Mouse (Mus musculus): Measurements from ENCODE around the gene Ccdc12.

Ccdc12 gene

DNA sequence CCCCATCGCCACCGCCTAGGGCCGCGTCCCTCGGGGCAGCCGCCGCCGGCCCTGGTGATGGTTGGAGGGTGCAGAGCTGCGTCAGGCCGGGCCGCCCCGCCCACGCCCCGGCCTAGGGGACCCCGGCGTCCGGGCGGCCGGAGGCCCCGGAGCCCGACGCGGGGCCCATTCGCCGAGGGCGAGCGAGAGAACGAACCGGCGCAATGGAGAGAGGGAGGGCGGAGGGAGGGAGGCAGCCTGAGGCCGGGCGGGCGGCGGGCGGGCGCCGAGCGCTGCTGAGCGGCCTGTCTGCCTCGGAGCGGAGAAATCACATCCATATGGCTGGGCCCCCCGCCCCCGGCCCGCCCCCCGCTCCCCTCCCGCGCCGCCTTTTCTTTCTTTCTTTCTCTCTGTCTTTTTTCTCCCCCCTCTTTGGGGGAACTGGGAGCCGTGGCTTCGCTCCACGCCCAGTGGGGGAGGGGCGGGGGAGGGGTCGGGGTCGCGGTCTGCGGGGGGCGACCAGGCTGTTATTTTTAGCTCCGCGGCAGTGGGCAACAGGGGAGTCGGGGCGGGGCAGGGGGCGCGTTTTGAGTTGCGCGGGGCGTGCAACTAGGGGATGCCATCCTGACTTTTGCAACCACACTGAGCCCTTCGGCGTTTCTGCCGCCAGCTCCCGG lies 86.1 kb downstream of the Ccdc12 start:
- no peak for DNase-seq (ENCODE audit: low spot score)

DNA sequence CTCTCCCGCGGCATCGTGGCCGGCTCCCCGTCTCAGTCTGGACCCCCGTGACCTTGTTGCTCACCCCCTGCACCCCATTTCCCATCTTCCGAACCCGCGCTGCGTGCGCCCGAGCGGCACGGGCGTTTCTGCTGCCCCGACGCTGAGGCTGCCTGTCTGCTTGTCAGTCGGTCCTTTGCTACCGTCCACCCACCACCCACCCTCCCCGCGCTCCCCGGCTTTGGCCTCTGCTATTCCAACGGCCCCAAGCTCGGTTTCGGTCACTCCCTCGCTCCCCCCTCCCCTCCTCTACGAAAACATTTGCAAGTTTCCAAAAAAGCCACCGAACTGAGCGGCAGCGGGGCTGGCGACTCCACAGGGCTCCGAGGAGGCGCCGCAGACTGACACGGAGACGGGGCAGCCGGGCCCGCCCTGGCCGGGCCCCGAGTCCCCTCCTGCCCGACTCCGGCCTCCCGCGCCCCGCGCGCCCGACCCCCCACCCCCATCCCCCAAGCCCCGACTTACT lies 86.7 kb downstream of the Ccdc12 start:
- no peak for DNase-seq (ENCODE audit: low spot score)

DNA sequence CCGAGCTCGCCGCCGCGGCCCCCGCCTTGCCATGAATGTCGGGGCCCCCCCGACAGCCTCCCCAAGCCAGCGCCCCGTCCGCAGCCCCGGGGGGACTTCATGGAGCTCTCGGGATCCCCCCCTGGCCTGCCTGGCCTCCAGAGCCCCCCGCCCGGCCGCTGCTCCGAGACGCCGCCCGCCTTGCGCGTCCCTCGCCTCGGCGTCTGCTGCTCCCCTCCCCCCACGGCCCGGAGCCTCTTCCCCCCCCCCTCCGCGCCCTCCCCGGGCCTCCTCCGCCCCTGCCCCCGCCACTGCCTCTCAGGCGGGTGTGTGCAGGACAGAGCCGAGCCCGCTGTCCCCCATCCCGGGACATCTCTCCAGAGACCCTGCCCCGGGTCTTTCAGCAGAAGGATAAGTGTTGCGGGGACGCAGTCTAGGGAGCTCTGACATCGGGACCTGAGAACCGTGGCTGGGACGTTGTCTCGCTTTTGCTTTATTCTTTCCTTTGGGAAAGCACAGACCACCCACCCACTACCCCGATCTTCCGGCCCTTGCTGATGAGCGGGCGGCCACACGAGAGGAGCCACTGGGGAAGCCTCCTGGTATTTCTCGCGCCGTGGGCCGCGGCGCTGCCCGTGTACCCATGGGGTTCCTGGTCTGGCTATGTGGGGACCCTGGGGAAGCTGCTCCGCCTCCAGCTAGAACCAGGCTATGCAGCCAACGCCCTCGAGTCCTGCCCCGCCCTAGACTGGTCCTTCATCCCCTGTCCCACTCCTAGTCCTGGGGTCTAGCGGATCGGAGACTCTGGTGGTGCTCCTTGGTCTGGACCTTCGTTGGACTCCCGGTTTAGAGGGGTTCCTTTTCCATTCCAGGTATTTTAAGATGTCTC lies 87.4 kb downstream of the Ccdc12 start:
- DNase-seq (ENCODE audit: low spot score), result no peak

DNA sequence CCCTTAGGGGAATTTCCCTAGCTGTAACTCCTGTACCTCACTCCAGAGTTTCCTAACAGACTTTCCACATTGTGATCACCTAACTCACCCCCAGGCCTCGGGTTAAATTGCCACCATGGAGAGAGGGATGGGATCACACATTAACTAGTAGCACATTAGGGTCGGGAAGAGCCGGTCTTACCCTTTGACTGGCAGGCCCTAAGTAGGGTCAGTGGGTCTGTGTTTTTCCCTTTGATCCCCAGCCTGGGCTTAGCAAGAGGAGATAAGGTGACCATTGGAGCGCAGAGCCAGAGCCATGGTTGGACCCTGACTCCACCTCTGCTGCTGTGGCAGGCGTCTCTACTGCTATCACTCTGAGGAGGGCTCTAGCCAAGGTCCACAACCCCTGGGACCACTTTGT lies 89.4 kb downstream of the Ccdc12 start:
- no peak for DNase-seq (ENCODE audit: low spot score)

DNA sequence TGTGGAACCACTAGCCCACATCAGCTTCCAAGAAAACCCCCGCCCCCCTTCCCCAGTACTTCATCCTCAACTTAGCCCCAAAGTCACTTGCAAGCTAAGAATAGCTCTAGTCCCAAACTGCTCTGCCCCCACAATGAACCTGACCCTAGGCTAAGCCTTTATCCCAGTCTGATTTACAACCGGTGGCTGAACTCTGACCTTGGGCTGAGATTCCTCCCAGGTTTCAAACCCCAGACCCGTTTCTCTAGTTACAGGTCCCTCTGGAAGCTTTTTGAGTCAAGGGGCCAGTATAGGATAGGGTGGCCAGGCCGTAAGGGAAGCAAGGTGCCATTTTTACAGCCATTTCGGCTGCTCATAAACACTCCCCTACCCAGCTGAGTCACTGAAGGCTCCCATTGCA lies 89.9 kb downstream of the Ccdc12 start:
- no peak for DNase-seq (ENCODE audit: low spot score)

DNA sequence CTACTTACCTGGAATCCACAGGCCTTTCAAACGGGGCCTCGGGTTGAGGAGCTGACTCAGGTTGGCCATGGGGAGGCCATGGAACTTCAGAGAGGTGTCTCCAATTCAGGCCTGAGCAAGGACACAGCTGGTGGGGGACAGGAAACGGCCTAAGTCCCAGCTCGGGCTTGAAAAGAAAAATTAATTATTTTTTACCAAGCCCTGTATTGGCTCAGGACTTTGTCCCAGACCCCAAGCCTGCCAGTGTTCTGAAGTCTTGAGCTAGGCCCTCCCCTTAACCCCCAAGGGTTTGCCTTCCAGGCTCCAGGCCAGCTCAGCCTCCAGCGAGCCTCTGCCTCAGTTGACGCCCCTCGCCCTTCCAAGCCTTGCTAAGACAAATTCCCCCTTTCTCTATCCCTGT lies 90.7 kb downstream of the Ccdc12 start, which contains the start of gene Pth1r:
Gene Pth1r, minus strand, starts transcription at position 185 of the 400 bp plus-strand sequence.
- no peak for DNase-seq (ENCODE audit: low spot score)

DNA sequence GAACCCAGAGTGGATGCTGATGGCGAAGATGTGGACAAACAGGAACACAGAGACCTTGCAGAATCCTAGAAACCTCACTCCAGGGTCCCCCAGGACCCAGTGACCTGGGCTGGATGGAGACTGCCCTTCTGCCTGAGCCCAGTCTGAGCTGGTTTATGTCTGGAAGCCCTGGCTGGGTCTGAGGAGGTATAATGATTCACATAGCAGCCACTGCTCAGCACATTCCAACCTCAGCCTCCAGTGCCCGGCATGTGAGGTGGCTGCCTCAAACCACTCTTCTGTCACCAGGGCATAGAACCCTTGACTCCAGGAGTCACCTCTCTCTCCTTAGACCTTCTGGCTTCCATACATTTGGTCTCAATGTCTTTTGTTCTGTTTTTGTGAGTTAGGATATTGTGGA lies 92.1 kb downstream of the Ccdc12 start:
- DNase-seq (ENCODE audit: low spot score), result no peak

DNA sequence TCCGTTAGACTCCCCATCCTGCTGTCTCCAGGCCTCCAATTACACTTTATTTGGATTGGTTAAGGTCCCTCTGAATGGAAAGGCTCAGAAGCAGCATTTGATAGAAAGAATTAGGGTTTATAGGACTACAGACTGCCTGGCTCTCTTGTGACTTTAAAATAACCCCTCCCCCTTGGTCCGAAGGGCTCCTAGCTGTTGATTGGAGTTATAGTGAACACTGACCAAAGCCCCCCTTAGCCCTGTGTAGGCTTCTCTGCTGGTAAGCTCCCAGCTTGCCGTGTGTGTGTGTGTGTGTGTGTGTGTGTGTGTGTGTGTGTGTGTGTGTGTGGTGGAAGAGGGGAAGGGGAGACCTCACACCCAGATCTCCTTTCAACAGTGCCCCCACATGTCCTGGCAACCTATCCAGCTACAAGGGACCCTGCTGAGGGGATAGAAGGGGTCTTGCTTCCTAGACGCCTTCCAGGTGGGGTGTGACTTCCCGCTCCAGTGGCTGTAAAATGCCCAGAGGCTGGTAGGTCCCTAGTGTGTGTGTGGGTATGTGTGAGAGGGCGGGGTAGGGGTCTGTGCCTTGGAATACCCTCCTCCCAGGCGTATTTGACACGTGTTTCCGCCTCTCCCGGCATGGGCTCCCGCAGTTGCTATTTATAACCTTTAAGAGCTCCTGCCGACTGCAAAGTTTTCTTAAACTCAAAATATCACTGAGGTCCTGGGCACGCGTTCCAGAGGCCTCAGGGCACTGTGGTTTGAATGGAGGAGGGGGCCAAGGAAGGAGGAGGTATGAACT lies 94.3 kb downstream of the Ccdc12 start:
- no peak for DNase-seq (ENCODE audit: low spot score)

DNA sequence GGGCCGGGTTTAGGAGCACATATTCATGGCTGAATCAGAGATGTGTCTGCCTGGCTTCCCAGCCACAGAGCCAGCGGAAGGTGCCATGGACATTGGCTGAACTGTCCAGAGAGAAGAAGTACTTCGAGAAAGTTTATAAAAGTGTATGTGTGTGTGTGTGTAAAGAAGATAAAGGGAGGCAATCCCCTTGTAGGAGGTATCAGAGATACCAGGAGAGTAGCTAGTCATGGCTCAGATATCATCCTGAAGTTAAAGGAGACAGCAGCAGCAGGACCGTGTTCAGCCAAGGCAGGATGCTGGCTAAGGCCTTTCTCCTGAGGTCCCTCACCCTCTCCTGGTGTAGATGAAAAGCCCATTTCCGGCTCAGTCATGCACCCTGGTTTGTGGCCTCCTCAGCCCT lies 95.1 kb downstream of the Ccdc12 start:
- DNase-seq (ENCODE audit: low spot score), result no peak

DNA sequence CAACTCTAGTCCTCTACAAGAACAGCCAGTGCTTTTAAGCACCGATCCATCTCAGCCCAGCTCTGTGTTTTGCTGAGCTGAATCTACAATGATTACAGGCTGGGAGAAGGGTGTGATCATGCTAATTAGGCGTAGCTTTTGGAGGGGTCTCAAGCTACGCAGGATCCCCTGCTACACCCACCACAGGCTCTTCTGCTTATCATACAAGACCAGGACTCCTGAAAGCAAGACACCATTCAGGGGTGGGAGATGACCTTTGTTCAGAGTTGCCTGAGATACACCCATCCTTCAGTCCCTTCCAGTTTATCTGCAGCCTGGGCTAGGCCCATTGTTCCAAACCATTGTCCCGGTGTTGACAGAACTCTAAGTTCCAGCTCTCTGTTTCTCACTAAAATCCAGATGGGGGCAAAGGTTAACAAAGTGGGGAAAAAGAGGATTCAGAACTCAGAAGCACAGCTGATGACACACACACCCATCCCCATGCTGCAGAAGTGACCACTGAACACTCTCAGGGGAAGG lies 96.7 kb downstream of the Ccdc12 start:
- DNase-seq (ENCODE audit: low spot score), result no peak

DNA sequence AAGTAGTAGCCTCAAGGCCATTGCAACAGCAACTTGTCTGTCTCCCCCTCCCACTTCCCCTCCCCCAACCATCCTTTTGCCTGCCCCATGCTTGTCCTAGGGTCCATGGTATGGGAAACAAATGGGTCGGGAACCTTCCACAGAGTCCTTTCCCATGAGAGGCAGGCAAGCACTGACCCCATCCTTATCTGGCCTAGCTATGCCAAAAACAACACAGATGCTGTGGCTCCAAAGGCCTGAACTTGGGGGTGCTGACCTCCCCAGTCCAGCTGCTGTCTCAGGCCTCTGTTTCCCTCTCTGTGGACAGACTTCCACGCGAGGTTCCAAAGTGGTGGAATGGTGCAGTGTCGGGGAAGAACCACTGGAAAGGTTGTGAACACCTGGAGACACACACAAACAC lies 97.5 kb downstream of the Ccdc12 start:
- no peak for DNase-seq (ENCODE audit: low spot score)

DNA sequence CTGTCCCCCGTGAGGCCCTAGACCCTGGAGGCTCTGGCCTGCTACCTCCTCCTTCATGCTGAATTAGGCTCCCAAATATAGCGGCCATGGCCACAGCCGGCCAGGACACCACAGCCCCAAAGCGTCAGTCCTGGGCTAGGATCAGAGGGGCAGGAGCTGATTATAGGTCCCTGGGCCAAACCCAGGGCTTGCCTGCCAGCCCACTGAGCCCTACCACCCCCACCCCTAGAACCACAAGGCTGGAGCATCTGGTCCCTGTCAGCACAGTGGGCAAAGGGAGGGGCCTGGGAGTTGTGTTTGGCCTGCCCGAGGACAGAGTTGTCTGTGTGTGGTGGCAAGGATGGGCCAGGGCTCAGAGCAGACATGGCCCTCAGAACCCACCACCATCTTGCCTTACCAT lies 101.5 kb downstream of the Ccdc12 start:
- DNase-seq (ENCODE audit: low spot score), result no peak

DNA sequence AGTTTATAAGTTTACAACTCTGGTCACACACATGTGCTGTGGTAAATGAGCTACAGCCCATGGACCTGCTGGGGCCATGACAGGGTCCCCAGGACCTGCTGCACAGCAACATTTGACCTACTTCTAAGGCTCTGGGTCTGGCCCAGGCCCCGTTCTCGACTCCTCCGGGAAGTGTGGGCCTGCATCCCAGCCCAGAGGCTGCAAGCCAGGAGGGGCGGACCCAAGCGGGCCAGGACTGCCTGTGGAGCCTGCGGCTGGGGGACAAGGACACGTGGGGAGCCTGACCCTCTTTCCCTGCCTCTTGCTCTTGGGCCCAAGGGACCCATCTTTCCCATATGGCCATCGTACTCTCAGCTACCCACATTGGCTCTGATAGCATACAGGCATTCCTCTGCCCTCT lies 102.3 kb downstream of the Ccdc12 start:
- peak; percentile 50 for DNase-seq (ENCODE audit: low spot score)

DNA sequence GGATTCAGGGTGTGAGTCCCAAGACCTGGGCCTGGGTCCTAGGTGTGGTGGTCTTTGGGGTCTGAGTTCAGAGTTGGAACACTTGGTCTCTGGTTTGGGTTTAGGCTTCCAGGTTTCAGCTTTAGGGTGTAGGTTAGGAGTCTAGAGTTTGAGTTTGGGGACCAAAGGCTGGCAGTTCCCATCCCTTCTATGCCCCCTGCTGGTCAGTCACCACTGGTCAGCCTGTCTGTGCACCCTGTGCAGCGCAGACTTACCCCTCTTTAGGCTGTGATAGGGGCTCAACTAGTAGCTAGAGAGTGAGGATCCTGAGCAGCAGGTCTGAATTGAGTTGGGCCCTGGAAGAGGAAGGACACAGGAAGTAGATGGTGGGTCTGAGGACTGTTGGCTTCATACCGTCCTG lies 103.0 kb downstream of the Ccdc12 start:
- no peak for DNase-seq (ENCODE audit: low spot score)

DNA sequence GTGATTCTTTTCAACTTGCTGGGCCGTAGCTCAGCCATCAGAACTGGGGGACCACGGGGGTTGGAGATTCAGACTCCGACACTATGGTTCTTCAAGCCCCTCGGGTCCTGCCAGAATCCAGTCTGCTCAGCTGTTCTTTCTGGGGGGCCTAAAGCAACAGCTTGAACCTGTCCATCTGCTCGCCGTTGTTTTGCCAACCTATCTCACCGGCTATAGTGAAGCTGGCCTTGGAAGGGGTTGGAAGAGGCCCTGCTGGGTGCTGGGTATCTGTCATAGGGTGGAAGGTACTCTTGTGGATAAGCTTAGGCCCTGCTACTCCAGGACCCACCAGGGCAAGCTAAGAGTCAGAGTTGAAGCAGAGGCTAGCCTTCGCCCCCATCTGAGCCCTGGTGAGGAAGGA lies 104.6 kb downstream of the Ccdc12 start:
- no peak for DNase-seq (ENCODE audit: low spot score)
